Mouse (Mus musculus): ENCODE measurements around the gene Tbk1. TPM values are rescaled to one million over a fixed set of nuclear protein-coding genes. Genes with fewer than 3 reads are reported as not detected.
A peak's percentile ranks its signal among the peaks of the same experiment; 100 is the strongest.

Tbk1 gene
- polyA plus RNA-seq, 1 experiment: 102 TPM

DNA sequence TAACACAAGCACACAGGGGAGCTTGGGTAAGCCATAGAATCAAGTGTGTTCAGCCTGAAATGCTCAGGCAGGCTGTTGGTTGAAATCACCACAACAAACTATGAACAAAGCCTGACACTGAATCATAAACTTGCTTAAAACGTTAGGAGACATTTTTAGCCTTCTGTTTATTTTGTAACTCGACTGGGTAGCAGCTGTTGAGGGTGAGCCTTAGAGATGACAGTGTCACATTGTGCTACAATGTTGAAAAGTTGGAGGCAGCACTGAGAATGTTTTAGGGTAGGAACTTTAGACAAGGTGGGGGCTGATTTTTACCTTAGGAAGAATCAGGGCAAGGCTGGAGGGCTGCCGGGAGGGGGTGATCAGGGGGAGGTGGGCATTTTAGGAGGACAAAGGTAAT is 58.1 kb downstream of the Tbk1 start:
- Histone ChIP-seq H3K4me1 (ENCODE audit: control insufficient read depth, insufficient read depth, low read length) (peaks cover 9% of the 10 kb centered on the region), H3K4me3 (ENCODE audit: insufficient read depth, low read length) (no peak overlapping the region), H3K27ac (ENCODE audit: insufficient read depth, low read depth, low read length) (no peak overlapping the region)
- no peak for TF ChIP-seq POLR2A (IDR thresholded peaks at IDR 0.05; ENCODE audit: borderline replicate concordance, low read depth, low read length)
- no peak for TF ChIP-seq CTCF (IDR thresholded peaks at IDR 0.05; ENCODE audit: low read depth, low read length)

DNA sequence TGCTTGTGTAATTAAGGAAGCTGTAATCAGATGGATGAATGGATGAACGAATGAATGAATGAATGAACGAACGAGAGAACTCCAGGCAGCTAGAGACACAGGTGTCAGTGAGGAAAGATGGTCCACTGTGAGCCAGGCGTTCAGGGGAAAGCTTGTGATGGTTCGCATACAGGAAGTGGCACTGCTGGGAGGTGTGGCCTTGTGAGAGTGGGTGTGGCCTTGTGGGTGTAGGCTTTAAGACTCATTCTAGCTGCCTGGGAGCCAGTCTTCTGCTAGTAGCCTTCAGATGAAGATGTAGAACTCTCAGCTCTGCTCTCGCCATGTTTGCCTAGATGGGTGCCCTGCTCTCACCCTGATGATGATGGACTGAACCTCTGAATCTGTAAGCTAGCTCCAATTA is 59.5 kb downstream of the Tbk1 start:
- TF ChIP-seq CTCF (IDR thresholded peaks at IDR 0.05; ENCODE audit: low read depth, low read length): no peak
- no peak for TF ChIP-seq POLR2A (IDR thresholded peaks at IDR 0.05; ENCODE audit: borderline replicate concordance, low read depth, low read length)
- peaks cover 9% of the 10 kb centered on the region for H3K4me1 ChIP-seq (ENCODE audit: control insufficient read depth, insufficient read depth, low read length)
- no peak overlapping the region for H3K27ac ChIP-seq (ENCODE audit: insufficient read depth, low read depth, low read length)
- no peak overlapping the region for H3K4me3 ChIP-seq (ENCODE audit: insufficient read depth, low read length)

DNA sequence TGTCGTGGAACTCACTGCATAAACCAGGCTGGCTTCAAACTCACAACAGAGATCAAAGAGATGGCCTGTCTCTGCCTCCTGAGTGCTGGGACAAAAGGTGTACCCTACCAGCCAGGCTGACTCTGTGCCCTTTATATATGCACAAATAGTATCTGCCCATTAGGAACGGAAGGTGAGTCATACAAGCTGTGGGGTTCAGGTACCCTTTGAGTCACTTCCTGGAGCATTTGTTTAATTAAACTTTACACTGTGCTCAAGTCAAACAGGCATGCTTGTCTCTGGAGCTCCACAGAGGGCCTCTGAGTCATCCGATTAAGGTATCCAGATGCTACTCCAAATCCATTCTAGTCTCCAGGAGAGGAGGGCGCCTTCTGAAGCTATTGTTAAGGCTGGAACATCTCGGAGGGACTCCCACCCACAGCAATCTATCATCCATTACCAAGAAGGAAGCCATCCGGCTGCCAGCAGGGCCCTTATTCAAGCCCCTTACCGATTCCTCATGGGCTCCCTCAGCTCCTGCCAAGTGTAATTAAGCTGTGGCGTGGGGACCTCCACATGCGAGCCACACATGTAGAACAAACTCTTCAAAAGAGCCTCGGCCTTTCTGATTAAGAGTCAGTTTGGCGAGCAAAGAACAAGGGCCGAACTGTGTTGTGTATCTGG is 65.5 kb downstream of the Tbk1 start:
- TF ChIP-seq POLR2A (IDR thresholded peaks at IDR 0.05; ENCODE audit: borderline replicate concordance, low read depth, low read length): no peak
- TF ChIP-seq CTCF (IDR thresholded peaks at IDR 0.05; ENCODE audit: low read depth, low read length): no peak
- Histone ChIP-seq H3K4me1 (ENCODE audit: control insufficient read depth, insufficient read depth, low read length) (peaks cover 4% of the 10 kb centered on the region), H3K4me3 (ENCODE audit: insufficient read depth, low read length) (no peak overlapping the region), H3K27ac (ENCODE audit: insufficient read depth, low read depth, low read length) (no peak overlapping the region)

DNA sequence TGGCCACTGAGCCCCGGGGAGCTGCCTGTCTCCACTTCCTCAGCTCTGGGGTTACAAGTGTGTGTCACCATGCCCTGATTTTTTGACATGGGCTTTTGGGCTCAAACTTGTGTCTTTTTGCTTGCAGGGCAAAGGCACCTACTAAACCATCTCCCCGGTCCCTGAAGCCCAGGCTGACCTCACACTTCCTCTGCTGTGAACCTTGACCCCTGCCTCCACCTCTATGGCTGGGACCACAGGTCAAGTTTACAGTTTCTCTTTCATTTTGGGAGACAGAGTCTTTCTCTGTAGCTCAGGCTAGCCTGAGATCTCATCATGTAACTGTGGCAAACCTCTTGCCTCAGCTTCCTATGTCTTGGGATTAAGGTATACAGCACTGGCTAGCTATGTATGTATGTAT is 66.9 kb downstream of the Tbk1 start:
- no peak overlapping the region for H3K4me3 ChIP-seq (ENCODE audit: insufficient read depth, low read length)
- no peak overlapping the region for H3K27ac ChIP-seq (ENCODE audit: insufficient read depth, low read depth, low read length)
- TF ChIP-seq CTCF (IDR thresholded peaks at IDR 0.05; ENCODE audit: low read depth, low read length) (no peak), POLR2A (IDR thresholded peaks at IDR 0.05; ENCODE audit: borderline replicate concordance, low read depth, low read length) (no peak)

DNA sequence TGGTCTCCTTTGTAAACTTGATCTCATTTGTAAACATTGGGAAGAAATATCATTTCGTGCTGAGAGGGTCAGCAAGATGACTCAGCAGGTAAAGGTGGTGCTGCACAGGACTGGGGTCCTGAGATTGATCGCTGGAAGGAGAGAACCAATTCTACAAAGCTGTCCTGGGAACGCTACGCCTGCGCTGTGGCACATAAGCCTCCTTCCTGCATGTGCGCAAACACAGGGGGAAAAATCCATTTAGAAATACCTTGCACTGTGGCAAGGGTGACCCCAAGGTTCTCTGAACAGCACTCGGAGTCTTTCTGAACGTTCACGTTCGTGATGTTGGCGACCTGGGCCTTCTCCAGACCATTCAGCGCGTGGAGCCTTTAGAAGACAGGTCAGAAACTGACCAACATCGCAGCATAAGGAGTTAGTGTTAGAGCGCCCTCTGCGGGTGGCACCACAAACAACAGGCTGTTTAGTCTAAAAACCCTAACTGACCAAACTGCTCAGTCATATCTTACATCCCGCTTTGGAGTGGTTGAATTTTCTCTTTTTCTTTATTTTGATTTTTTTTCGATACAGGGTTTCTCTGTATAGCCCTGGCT is 70.5 kb downstream of the Tbk1 start:
- H3K4me1 ChIP-seq (ENCODE audit: control insufficient read depth, insufficient read depth, low read length): peaks cover 7% of the 10 kb centered on the region
- no peak overlapping the region for H3K4me3 ChIP-seq (ENCODE audit: insufficient read depth, low read length)
- TF ChIP-seq CTCF (IDR thresholded peaks at IDR 0.05; ENCODE audit: low read depth, low read length): peak; percentile 61
- TF ChIP-seq POLR2A (IDR thresholded peaks at IDR 0.05; ENCODE audit: borderline replicate concordance, low read depth, low read length): no peak
- H3K27ac ChIP-seq (ENCODE audit: insufficient read depth, low read depth, low read length): no peak overlapping the region

More for the DNA sequence above, 66.9 kb downstream of the Tbk1 start:
- H3K4me1 ChIP-seq (ENCODE audit: control insufficient read depth, insufficient read depth, low read length): peaks cover 7% of the 10 kb centered on the region

DNA sequence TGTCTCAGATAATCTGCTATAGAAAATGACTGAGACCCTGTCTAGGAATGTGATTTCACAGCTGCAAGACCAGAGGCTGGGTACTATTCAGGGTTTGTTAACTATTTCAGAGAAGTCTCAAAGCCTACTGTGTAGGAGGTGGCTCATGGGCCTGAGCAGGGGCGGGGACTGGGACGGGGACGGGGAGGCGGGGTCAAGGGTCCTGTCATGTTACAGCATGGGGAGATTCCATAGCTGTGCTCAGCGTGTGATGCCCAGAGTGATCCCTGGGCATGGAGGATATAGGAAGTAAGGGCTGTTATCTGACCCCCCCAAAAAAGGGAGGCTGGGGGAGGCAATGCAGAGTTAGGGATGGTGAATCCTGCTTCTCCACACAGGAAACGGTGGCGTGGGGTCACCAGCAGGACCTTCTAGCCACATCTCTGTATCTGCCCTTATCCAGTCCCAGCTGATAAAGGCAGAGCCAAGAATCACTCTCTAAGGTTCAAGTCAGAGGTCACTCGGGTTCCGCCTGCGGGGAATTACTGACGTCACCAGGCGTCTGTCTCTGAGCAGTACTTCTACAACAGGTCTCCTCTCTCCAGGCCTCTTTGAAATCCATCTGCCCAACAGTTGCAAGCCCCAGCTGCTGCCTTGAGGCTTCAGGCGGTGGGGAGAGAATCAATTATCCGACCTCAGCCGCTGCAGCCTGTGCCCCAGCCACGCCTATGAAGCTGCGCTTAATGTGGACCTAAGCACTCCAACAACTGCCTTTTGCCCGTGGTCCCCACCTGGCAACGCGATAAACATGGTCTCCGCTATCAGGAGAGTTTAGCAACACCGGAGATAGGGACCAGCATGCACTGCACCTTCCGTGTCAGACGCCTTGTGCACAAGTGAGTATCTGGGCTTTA is 76.6 kb downstream of the Tbk1 start:
- Histone ChIP-seq H3K27ac (ENCODE audit: insufficient read depth, low read depth, low read length) (no peak overlapping the region), H3K4me1 (ENCODE audit: control insufficient read depth, insufficient read depth, low read length) (peaks cover 14% of the 10 kb centered on the region), H3K4me3 (ENCODE audit: insufficient read depth, low read length) (no peak overlapping the region)
- TF ChIP-seq POLR2A (IDR thresholded peaks at IDR 0.05; ENCODE audit: borderline replicate concordance, low read depth, low read length) (no peak), CTCF (IDR thresholded peaks at IDR 0.05; ENCODE audit: low read depth, low read length) (no peak)

DNA sequence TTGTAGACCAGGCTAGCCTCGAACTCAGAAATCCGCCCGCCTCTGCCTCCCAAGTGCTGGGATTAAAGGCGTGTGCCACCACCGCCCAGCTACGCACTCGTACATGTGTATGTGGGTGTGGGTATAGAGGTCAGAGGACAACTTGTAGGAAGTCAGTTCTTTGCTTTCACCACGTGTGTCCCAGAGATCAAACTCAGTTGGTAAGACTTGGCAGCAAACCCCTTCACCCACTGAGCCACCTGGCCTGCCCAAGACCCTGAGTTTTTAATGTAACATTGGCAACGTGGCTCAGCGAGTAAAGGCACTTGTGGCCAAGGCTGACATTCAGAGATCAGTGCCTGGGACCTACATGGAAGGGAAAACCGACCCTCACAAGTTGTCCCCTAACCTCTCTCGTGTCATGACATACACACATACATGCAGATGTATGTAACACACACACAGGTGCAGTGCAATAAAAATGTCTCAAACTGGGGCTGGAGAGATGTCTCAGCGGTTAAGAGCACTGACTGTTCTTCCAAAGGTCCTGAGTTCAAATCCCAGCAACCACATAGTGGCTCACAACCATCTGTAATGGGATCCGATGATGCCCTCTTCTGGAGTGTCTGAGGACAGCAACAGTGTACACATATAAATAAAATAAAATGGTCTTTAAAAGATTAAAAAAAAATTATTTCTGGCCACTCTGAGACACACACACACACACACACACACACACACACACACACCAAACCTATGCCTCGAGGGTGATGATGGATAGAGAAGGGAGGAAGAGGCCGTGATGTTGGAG is 78.6 kb downstream of the Tbk1 start:
- TF ChIP-seq CTCF (IDR thresholded peaks at IDR 0.05; ENCODE audit: low read depth, low read length): no peak
- TF ChIP-seq POLR2A (IDR thresholded peaks at IDR 0.05; ENCODE audit: borderline replicate concordance, low read depth, low read length): no peak
- Histone ChIP-seq H3K4me1 (ENCODE audit: control insufficient read depth, insufficient read depth, low read length) (peaks cover 14% of the 10 kb centered on the region), H3K27ac (ENCODE audit: insufficient read depth, low read depth, low read length) (no peak overlapping the region), H3K4me3 (ENCODE audit: insufficient read depth, low read length) (no peak overlapping the region)

DNA sequence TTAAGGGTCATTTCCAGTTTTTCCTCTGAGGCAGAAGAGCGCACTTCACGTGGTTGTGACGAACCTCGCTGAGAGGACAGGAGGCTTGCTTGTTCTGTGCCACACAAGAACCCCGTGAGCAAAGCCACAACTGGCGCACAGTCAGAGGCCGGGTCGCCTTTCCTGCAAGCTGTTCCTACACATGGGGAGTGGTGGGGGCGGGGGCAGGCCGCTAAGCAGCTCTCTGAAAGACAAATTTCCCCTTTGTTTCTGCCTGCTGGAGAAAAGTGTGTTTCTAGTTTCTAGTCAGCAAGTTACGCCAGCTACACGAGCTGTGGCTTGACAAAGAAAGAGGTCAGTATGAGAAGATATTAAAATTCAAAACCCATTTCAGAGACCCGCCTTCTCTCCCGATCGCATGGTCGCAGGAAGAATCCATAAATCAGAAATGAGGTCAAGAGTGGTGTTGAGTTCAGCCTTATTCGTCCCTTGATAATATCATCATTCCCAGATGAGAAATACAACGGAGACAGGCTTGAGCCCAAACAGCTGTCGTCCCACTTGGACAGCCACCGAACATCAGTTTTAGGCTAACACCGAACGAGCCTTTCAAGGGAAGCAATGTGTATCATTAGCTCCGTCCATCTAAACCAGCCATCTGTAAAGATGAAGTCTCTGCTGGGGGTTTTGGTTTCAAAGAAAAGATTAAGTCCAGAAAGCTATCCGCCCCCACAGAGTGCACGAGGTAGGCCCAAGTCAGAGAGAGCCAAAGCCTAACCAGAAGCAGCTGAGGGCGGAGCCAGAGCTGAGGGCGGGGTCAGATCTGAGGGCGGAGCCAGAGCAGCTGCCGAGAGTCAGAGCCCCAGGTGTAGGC is 79.6 kb downstream of the Tbk1 start:
- H3K4me3 ChIP-seq (ENCODE audit: insufficient read depth, low read length): no peak overlapping the region
- H3K27ac ChIP-seq (ENCODE audit: insufficient read depth, low read depth, low read length): peak overlapping the region; percentile 83
- H3K4me1 ChIP-seq (ENCODE audit: control insufficient read depth, insufficient read depth, low read length): peaks cover 14% of the 10 kb centered on the region

More for the DNA sequence above, 79.6 kb downstream of the Tbk1 start:
- TF ChIP-seq POLR2A (IDR thresholded peaks at IDR 0.05; ENCODE audit: borderline replicate concordance, low read depth, low read length): no peak
- no peak for TF ChIP-seq CTCF (IDR thresholded peaks at IDR 0.05; ENCODE audit: low read depth, low read length)

Data from bone marrow macrophage, adult 2 months (primary cell).